In genomic region chr5:144944932-144945331, GRCm38 (mm10) we compare ENCODE assay signal across 15 mouse cellular contexts. TPM values are rescaled to one million over a fixed set of nuclear protein-coding genes. Genes with fewer than 3 reads are reported as not detected.
A peak's percentile ranks its signal among the peaks of the same experiment; 100 is the strongest.
DNase-seq lines count a peak whose midpoint lies in the region; ATAC-seq and TF ChIP-seq lines count a peak whose summit lies in the region.
"Had no signal": no experiment of that assay in that cellular context is flagged by ENCODE, and none has a peak within 500 bp of the region (broad histone marks: within the 10 kb centered on the region; RNA-seq: fewer than 3 reads in every experiment).

No protein-coding gene starts in this region.

- H3K4me3 ChIP-seq in liver, adult 2 months (ENCODE audit: insufficient read depth, low read depth, low read length): no peak overlapping the region
- no peak overlapping the region for H3K4me3 ChIP-seq in liver, embryonic 11.5 days (ENCODE audit: low read depth, low read length)
- no peak overlapping the region for H3K4me3 ChIP-seq in brown adipose tissue, adult 24 weeks (ENCODE audit: insufficient read depth, low read depth, low read length)
- H3K4me3 ChIP-seq in hindbrain, embryonic 10.5 days: no peak overlapping the region
- H3K4me3 ChIP-seq: embryonic facial prominence, embryonic 12.5 days; lung, embryonic 15.5 days; midbrain, embryonic 15.5 days had no signal

- H3K9ac ChIP-seq in liver, adult 2 months (ENCODE audit: low read depth, low read length): 0 out of 2 replicates have a peak overlapping the region, but pooled peaks have one; percentile 29
- H3K9ac ChIP-seq in liver, embryonic 11.5 days (ENCODE audit: low read depth, low read length): no peak overlapping the region
- H3K9ac ChIP-seq: embryonic facial prominence, embryonic 12.5 days; lung, embryonic 15.5 days; midbrain, embryonic 15.5 days had no signal

- H3K4me1 ChIP-seq in liver, adult 2 months (ENCODE audit: control insufficient read depth, insufficient read depth, low read length): peaks cover 50% of the 10 kb centered on the region
- H3K4me1 ChIP-seq in liver, embryonic 11.5 days (replicated peaks; ENCODE audit: control insufficient read depth, insufficient read depth, low read length): 0 out of 2 replicates have a peak, but pooled peaks cover 3% of the 10 kb centered on the region
- H3K4me1 ChIP-seq in brown adipose tissue, adult 24 weeks (ENCODE audit: control insufficient read depth, insufficient read depth, insufficient read length, low read length): peaks cover 54% of the 10 kb centered on the region
- H3K4me1 ChIP-seq in hindbrain, embryonic 10.5 days (replicated peaks): peaks cover 18% of the 10 kb centered on the region

- peak; percentile 71 for DNase-seq in liver, adult 2 months (ENCODE audit: extremely low read depth, low read depth, low spot score)
- no peak for DNase-seq in liver, embryonic 11.5 days (ENCODE audit: low spot score)
- peak; percentile 75 for DNase-seq in gonadal fat pad, adult 2 months (ENCODE audit: low read depth)
- DNase-seq in hindbrain, embryonic 10.5 days (ENCODE audit: low spot score): no peak
- no peak for DNase-seq in right cerebral cortex, postnatal 14 days
- DNase-seq in heart, postnatal 14 days: no peak
- DNase-seq: cerebellum, postnatal 36 days; heart, postnatal 36 days; right cerebral cortex, postnatal 4 days had no signal

- H3K27me3 ChIP-seq in liver, adult 2 months (ENCODE audit: control insufficient read depth, insufficient read depth, low read length): no peaks in the 10 kb centered on the region
- no peaks in the 10 kb centered on the region for H3K27me3 ChIP-seq in liver, embryonic 11.5 days (replicated peaks; ENCODE audit: control insufficient read depth, insufficient read depth, low read length)
- no peaks in the 10 kb centered on the region for H3K27me3 ChIP-seq in hindbrain, embryonic 10.5 days (ENCODE audit: insufficient read depth, poor library complexity, severe bottlenecking)
- H3K27me3 ChIP-seq: embryonic facial prominence, embryonic 12.5 days; lung, embryonic 15.5 days; midbrain, embryonic 15.5 days had no signal

- H3K4me2 ChIP-seq in liver, embryonic 11.5 days: no peak overlapping the region
- H3K4me2 ChIP-seq: embryonic facial prominence, embryonic 12.5 days; lung, embryonic 15.5 days; midbrain, embryonic 15.5 days had no signal

- ATAC-seq in liver, embryonic 11.5 days (replicated peaks; ENCODE audit: low FRiP score): no peak
- ATAC-seq in megakaryocyte, adult 5-6 weeks (ENCODE audit: poor library complexity, severe bottlenecking): peak; percentile 84
- ATAC-seq: midbrain, embryonic 15.5 days had no signal

- peak overlapping the region; percentile 98 for H3K27ac ChIP-seq in liver, adult 2 months (replicated peaks; ENCODE audit: insufficient read depth, low read depth, low read length)
- no peak overlapping the region for H3K27ac ChIP-seq in liver, embryonic 11.5 days (ENCODE audit: low read depth, low read length)
- peak overlapping the region; percentile 93 for H3K27ac ChIP-seq in brown adipose tissue, adult 24 weeks (replicated peaks; ENCODE audit: low read depth, low read length)
- H3K27ac ChIP-seq in hindbrain, embryonic 10.5 days: no peak overlapping the region
- H3K27ac ChIP-seq: embryonic facial prominence, embryonic 12.5 days; kidney, postnatal 0 days; lung, embryonic 15.5 days; midbrain, embryonic 15.5 days had no signal

- no peaks in the 10 kb centered on the region for H3K9me3 ChIP-seq in liver, embryonic 11.5 days (ENCODE audit: control insufficient read depth, low read length)
- no peaks in the 10 kb centered on the region for H3K9me3 ChIP-seq in hindbrain, embryonic 10.5 days
- H3K9me3 ChIP-seq: embryonic facial prominence, embryonic 12.5 days; lung, embryonic 15.5 days; midbrain, embryonic 15.5 days had no signal

- intact Hi-C loops in heart, postnatal 14 days (cut with DNase I): no loop called here

- TF ChIP-seq CTCF in liver, adult 2 months (IDR thresholded peaks at IDR 0.05; ENCODE audit: low read depth, low read length): no peak

- 24% methylated on average over 7 of the region's 7 CpGs for WGBS in liver, adult 2 months
- WGBS in liver, embryonic 11.5 days: 82% methylated on average over 7 of the region's 7 CpGs
- WGBS in hindbrain, embryonic 10.5 days: 84% methylated on average over 7 of the region's 7 CpGs

- H3K36me3 ChIP-seq in liver, adult 2 months (ENCODE audit: control insufficient read depth, insufficient read depth, low read length): no peaks in the 10 kb centered on the region
- no peaks in the 10 kb centered on the region for H3K36me3 ChIP-seq in liver, embryonic 11.5 days (ENCODE audit: control insufficient read depth, insufficient read depth, low read length)
- no peaks in the 10 kb centered on the region for H3K36me3 ChIP-seq in hindbrain, embryonic 10.5 days
- H3K36me3 ChIP-seq: embryonic facial prominence, embryonic 12.5 days; lung, embryonic 15.5 days; midbrain, embryonic 15.5 days had no signal

- TF ChIP-seq POLR2A in liver, adult 2 months (IDR thresholded peaks at IDR 0.05; ENCODE audit: extremely low read depth, insufficient read depth, low read length): no peak

- peaks cover 27% of the 10 kb centered on the region for H3K79me2 ChIP-seq in liver, adult 2 months (ENCODE audit: control insufficient read depth, insufficient read depth, low read length)

RNA-seq across cellular contexts. Expression of gene Smurf1, which starts 20.7 kb away (rescaled TPM):
- 5.2 and 6.0 TPM in 2 replicates for total RNA-seq in liver, adult 2 months (2014; rRNA removed)
- 6.7 and 8.6 TPM in 2 replicates for polyA plus RNA-seq in liver, adult 2 months (2012; rRNA removed)
- 8.6 and 9.2 TPM in 2 replicates for polyA plus RNA-seq in liver, embryonic 11.5 days (2014; fragmentation: Nextera tagmentation; extraction: Ambion mirVana)
- 12.2 and 15.7 TPM in 2 replicates for polyA plus RNA-seq in brown adipose tissue, adult 24 weeks (2012; ENCODE audit: insufficient read depth, insufficient read length, missing spikeins)
- polyA plus RNA-seq in gonadal fat pad, adult 2 months (2012; rRNA removed): 29.6 and 29.8 TPM in 2 replicates
- 4.7 and 5.1 TPM in 2 replicates for total RNA-seq in megakaryocyte, adult 5-6 weeks (2015)
- 6.7 and 6.9 TPM in 2 replicates for total RNA-seq in megakaryocyte, adult 5-6 weeks (2017)
- polyA plus RNA-seq in hindbrain, embryonic 10.5 days (2016; fragmentation: Nextera tagmentation; extraction: Ambion mirVana): 14.7 and 17.5 TPM in 2 replicates
- total RNA-seq in heart, postnatal 14 days (2021): 10 to 100 TPM; 23.7 to 25.4 TPM

Comparison
In these comparisons a context has a peak if more than half of its experiments do, and no peak if none do; other contexts are left out.
1. DNase-seq: peak in liver, adult 2 months (single experiment) and gonadal fat pad, adult 2 months (single experiment); none in liver, embryonic 11.5 days (single experiment), hindbrain, embryonic 10.5 days (single experiment), right cerebral cortex, postnatal 14 days (single experiment) and heart, postnatal 14 days (0 of 2).
2. H3K27ac ChIP-seq: peak in liver, adult 2 months (single experiment) and brown adipose tissue, adult 24 weeks (single experiment); none in liver, embryonic 11.5 days (single experiment) and hindbrain, embryonic 10.5 days (single experiment).